Mouse (Mus musculus) neutrophil, adult 65 days (primary cell): ENCODE measurements around the gene Slc38a2. TPM values are rescaled to one million over a fixed set of nuclear protein-coding genes. Genes with fewer than 3 reads are reported as not detected.

ENCODE experiments used
- total RNA-seq: library from RNA; stranded (reverse); gene quantifications from 2 replicates; pipeline ENCODE4 v1.2.4, GENCODE M21; 2023

The Slc38a2 gene
- total RNA-seq: 73.1 and 76.4 TPM in 2 replicates

DNA sequence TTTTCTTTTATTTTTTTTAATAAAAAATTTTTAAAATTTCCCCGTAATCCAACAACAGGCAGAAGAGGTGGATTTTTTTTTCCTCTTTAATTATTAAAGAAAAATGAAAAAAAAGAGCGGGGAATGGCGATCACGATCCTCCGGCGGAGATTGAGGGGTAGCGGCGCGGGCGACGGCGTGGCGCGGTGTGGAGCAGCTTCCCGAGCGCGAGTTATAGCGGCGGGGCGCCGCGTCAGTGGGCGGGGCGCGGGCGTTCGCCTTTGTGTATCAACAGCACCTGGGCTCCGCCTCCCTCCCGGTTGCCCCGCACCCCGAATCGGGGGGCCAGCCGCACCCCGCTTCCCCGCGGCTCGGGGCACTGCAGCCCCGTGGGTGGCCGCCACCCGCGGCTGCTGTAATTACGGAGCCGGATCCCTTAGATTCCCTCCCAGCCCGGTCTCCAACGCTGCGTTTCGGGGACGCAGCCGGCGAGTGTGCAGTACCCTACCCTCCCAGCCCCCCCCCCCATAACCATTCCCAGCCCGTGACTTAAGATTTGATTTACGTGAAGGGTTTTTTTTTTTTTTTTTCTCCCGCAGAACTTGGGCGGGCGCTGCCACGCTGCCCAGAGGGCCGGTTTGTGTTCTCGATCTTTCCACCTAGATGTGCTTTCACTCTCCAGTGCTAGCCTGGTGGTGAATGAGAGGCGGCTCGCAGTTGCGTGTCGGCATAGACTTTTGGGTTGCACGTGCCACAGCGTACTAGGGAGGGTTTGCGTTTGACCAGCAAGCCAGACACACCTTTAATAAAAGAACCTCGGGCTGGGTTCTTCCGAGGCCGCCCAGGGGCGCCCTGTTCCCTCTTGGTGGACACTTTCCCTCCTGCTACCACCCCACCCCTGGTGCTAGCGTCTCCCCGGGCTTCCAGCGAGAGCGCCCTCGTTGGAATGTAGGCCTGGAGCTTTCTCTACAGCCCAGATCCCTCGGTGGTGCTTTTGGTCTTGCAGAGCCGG is at the start of gene Slc38a2:
Gene Slc38a2 (minus strand): TSS at position 210 of the 991 bp plus-strand sequence.

DNA sequence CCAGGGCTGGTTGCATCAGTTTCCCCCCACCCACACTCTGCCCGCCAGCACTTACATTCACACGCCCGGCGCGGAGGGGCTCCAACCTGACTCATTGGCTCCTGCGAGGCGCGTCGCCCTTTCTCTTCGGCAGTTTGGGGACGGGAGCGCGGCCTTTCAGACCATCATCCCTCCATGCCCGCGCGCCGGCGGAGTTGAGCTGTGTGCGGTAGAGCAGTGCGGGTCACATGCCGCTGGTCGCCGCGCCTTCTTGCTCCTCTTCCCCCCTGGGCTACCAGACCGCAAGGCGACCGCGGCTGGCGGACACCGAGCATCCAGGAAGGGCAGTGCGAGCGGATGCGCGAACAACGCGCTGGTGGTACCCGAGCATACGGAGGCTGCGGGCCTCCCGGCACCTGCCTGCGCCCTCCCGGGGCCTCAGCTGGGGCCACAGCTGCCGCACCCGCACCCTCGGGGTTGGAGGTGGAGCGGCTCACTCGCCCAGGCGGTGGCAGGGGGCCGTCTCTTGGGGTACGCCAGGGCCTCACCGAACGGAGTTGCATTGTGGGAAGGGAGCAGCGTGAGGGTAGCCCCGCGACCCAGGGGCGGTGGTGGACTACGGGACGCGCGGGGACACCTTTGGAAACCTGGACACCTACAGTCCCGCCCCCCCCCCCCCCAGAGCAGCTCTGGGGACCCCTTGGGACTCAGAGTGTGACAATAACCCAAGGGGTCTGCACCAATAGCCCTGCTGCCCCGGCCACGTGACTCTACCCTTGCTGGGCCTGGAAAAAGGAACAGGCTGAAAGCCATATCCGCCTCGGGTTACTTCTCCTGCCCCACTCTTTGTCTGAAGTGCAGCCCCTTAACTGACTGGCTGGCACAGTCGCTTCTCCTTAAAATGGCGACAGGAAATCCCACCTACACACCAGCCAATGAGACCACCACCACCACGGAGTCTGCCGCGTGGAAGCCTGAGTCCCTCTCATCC is 56.8 kb downstream of the Slc38a2 start, which contains the start of gene Slc38a1:
Gene Slc38a1 (minus strand): TSS at position 478 of the 970 bp plus-strand sequence.

Other genes starting within 250 kb of the Slc38a2 start
- 59.3 and 64.2 TPM in 2 replicates for gene Scaf11, start 238.9 kb downstream of the Slc38a2 start, total RNA-seq
- gene Slc38a1, start 56.8 kb downstream of the Slc38a2 start, total RNA-seq: 34.4 and 42.3 TPM in 2 replicates